Mouse (Mus musculus) retina, postnatal 7 days (tissue): Measurements from ENCODE around the gene Mxd4.

Source experiments
- DNase-seq: peaks from one replicate; pipeline ENCODE4 v3.0.0-alpha.2; 2012; ENCODE audit warnings: low read depth, low spot score

The Mxd4 gene

DNA sequence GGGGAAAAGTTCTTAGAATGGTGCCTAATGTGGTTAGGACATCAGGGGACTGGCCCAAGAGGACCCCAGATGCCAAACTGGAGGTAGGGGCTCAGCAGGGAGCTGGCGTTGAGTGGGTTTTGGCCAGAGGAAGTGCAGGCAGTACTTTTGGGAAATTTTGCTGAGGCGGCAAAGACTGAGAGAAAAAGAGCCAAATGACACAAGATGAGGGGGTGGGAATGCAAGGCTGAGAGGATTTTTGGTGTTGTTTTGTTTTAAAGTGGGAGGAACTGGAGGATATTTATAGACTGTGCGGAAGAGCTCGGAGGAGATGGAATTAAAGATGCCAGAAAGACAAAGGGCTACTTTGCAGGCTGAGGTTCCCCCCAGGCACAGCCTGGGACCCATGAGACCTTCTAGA is 16.8 kb downstream of the Mxd4 start:
- no peak for DNase-seq

DNA sequence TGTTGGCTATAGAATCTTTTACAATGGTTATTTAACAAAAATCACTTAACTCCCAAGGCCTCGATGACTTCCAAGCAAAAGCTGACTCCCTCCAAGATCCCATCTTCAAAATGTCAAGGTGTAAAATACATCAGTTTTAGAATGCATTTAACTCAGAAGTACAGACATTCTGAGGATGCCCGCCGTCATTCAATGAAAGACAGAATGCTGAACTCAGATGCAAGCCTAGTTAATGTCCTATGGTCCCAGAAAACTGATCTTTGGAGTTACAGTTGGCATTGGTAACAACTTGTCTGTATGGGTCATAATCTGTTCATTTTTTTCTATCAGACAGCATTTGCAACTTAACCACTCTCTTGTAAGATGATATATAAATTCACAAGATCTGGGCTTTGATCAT is 17.6 kb downstream of the Mxd4 start:
- no peak for DNase-seq

DNA sequence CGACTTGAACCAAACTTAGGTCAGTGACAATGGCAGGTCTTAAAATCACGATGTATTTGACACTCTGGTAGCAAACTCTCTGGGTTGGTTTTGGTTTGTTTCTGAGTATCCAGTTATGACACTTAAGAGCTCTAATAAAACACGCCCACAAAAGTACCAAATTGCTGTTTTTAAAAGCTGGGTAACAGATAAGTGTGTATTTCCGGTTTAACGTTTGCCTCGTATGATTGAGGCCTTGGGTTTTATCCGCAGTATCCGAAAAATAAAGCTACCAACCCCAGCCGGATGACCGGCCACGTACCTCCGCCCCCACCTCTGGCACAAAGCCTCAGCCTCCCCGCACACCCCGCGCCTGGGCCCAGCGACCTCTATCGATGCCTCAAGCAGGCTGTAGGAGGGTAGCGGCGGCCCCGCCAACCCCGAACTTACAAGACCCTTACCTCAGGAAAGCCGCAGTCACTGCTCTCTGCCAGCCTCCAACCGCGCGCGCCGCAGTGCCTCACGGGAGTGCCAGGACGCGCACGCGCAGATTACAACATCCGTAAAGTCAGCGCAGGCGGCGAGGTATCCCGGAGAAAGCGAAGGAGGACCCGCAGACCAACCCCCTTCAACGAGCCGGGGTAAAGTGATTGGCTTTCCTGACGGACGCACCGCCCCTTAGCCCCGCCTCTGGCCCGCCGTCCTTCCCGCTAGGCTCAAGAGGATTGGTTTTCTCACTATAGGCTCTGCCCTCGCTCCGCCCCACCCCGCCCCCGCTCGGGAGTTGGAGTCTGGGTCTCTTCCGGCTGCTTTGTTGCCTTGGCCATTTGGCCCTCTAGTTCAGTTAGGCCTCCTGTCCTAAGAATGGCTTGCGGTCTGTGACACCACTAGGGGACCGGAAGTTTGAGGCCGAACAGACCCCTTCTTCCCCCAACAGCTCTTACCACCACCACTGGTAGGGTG is 18.3 kb downstream of the Mxd4 start, which contains the start of the genes Poln and Haus3:
TSS of gene Poln (minus strand) at position 499 of the 942 bp plus-strand sequence.
TSS of gene Haus3 (minus strand) at position 578 of the 942 bp plus-strand sequence.
- peak; percentile 95 for DNase-seq

DNA sequence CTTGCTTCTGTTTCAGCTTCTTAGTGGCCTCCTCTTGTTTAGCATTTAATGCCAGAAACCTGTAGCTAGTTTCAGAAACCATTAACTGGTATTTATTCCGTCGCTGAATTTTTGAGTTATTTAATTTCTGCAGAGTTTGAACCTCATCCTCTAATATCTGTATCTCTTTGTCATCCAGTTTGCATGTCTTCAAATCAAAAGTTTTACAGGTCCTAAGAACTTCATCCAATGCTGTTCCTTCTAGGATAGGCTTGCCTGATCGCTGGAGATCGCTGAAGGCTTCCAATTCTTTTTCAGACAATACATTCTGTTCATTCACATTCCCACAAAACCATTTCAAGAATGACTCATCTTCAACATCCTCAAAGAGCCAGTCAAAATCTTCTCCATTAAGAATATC is 19.7 kb downstream of the Mxd4 start:
- DNase-seq = no peak

DNA sequence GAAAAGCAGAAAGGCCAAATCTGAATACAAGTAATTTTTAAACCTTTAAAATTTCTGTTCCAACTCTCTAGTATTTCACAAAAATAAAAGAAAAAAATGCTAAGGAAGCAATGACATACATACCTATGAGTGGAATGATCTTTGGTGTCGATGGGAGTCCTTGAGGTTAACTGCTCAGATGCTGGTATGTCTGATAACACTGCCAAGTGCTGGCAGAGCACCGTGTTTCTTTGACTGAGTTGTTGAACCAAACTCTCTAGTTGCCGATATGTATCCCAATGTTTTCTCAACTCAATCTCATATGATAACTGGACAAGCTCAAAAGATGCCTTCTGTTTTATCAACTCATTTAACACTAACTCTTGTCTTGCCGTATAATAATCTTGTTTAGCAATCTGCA is 21.7 kb downstream of the Mxd4 start:
- no peak for DNase-seq

- no peak for DNase-seq
These were observed 39.0 kb downstream of the Mxd4 start for GRCm38 (mm10) chr5:34148476-34148875.

DNA sequence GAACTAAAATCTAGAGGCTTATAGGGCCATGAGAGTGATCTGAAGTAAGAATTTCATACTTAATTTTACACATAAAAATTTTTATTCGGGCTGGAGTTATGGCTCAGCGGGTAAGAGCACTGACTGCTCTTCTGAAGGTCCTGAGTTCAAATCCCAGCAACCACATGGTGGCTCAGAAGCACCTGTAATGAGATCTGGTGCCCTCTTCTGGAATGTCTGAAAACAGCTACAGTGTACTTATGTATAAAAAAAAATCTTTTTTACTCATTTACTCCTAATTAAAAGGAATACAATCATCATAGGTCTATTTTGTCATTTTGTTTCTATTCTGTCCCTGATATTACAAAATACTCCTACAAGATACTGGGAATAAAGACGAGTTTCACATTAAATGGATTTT is 40.0 kb downstream of the Mxd4 start:
- DNase-seq = no peak

- DNase-seq = peak; percentile 3
These were observed 47.8 kb downstream of the Mxd4 start for GRCm38 (mm10) chr5:34139751-34140150.

DNA sequence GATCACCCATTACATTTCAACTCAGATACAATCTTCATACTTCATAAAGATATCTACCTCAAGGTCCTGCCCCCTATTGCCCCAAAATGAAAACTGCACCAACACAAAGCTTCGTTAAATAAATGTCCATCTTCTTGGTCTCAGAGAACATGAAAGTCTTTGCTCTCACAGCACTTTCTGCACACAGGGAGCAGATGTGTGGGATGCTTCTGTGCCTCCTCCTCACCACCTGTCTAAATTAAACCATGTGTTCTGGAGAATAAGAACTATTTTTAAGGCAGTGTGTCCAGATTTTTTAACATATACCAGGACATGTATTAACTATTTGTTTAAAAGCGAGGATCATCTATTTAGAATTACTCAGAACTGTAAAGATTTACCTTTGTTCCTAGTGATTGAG is 54.8 kb downstream of the Mxd4 start:
- DNase-seq = no peak

GRCm38 (mm10) chr5:34124131-34124530 is 63.4 kb downstream of the Mxd4 start:
- DNase-seq = no peak
